Mouse (Mus musculus) gastrocnemius, adult 2 months (tissue): ENCODE data around the gene Lcn10. TPM values are rescaled to one million over a fixed set of nuclear protein-coding genes. Genes with fewer than 3 reads are reported as not detected.
A peak's percentile ranks its signal among the peaks of the same experiment; 100 is the strongest.

Experiments used
- DNase-seq: peaks from one replicate; pipeline ENCODE4 v3.0.0; 2022
- H3K27ac ChIP-seq: fragments of 200-600 bp; 2 replicates; pipeline ENCODE4 v1.8.1; 2022; ENCODE audit warnings: mild to moderate bottlenecking
- H3K4me3 ChIP-seq: fragments of 200-600 bp; 2 replicates; pipeline ENCODE4 v1.8.1; 2022; ENCODE audit warnings: mild to moderate bottlenecking, moderate library complexity
- CTCF ChIP-seq: fragments of 200-600 bp; IDR thresholded peaks from 2 replicates; pipeline ENCODE4 v1.8.1; 2022; ENCODE audit warnings: antibody characterized with exemption, mild to moderate bottlenecking, moderate library complexity
- intact Hi-C: fragments of 180-260 bp; cut with DNase I; formaldehyde crosslinking; loops from one replicate; pipeline ENCODE4 v1.15.1; 2025
- long read RNA-seq, 2 experiments: library from polyadenylated mRNA; stranded (forward); transcript quantifications; one replicate each; pipeline ENCODE4 v2.0.0; 2021
- total RNA-seq, 2 experiments: library from RNA; stranded (reverse); gene quantifications; 2 replicates each; pipeline ENCODE4 v1.2.3; 2021

Lcn10 gene
- not detected for total RNA-seq
- long read RNA-seq, experiment 1 = 0 reads
- long read RNA-seq, experiment 2 = 0 reads

DNA sequence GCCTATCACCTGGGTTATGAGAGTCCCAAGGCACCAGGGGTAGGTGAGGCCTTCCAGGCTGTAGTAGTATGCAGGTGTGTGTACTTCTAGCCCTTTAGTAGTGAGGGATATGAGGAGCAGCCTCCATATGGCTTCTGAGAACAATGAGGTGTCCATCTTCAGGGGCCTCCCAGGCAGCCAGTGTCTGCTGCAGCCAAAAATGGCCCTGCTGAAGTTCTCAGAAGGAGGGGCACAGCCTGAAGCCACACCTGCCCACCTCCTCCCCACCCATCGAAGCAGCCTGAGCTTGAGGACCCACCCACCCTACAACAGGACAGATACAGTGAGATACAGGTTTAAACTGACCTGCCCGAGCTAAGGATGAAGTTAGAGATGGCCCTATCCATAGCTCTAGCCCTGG is at the start of gene Lcn10:
Gene Lcn10 (plus strand): TSS at position 301 of the 400 bp plus-strand sequence.
- H3K27ac ChIP-seq = no peak within 1 kb of the TSS
- intact Hi-C loops = no loop called here
- DNase-seq = no peak
- no peak for TF ChIP-seq CTCF
- no peak within 1 kb of the TSS for H3K4me3 ChIP-seq

DNA sequence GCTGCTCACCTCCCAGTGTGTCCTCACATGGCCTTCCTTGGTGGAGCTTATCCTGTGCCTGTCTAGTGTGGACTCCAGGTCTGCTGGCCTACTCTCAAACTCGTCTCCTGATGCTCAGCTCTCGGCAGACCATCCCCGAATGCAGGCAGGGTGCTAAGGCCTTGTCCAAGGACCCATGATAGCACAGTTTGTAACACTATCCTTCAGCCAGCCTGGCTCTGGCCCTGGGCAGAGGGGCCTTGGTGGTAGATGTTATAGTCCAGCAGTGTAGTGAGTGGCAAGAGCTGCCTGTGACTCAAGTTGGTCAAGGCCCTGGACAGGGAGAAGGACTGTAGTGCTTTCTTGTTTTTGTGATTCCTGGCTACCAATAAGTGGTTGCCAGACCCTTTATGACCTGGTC is 48.9 kb upstream of the Lcn10 start:
- no peak for TF ChIP-seq CTCF
- Histone ChIP-seq H3K27ac (no peak overlapping the region), H3K4me3 (no peak overlapping the region)
- intact Hi-C loops = no loop called here
- DNase-seq = no peak

DNA sequence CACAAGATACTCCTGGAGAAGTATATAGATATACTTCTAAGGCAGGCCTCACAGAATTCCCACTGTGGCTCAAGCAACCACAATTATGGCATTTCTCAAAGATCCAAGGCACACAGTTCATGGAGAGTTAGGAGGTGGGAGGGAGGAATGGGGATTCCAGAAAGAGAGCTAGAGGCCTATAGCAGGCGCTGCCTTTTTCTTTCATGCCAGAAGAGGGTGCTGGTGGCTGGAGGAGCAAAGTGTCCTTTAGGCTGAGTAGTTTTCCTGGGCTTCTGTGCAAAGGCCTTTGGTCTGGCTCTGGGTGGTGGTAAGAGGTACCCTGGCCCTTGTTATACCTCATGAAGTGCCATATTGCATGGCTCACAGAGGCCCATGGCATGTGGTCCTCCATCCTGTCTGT is 48.5 kb upstream of the Lcn10 start:
- Histone ChIP-seq H3K27ac (no peak overlapping the region), H3K4me3 (no peak overlapping the region)
- DNase-seq = no peak
- peak; percentile 57 for TF ChIP-seq CTCF
- intact Hi-C loops = no loop called here

DNA sequence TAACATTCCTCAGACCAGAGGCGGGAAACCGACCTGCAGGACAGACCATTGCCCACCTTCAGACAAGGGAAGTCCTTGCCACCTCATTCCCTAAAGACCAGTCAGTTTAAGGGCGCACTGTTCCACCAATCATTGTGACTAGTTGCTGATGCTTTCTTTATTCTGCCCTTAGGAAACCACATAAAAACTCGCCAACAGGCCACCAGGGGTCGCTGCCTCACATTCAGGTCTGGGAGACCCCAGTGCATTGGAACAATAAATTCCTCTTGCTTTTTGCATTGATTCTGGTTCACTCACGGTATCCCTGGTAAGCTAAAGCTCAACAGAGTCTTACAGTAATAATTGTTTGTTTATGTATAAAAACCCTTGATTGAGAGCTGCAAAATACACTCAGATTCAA is 42.6 kb upstream of the Lcn10 start:
- Histone ChIP-seq H3K4me3 (no peak overlapping the region), H3K27ac (no peak overlapping the region)
- peak; percentile 56 for DNase-seq
- intact Hi-C loops = no loop called here
- peak; percentile 67 for TF ChIP-seq CTCF

DNA sequence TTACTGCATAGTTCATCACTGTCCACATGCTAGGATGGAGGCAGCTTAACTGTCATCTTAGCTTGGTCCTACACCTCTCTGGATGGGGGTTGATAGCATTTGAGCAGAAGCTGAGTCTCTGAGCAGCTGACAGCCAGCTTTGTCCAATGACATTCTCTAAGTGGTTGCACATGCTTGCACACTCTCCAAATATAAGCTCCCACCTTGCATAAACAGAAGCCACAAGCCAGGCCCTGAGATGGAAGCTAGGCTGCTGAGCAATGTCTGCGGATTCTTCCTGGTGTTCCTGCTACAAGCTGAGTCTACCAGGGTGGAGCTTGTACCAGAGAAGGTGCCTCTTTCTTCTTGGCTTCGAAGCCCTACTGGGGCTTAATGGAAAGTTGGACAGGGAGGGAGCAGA is 29.6 kb upstream of the Lcn10 start, which contains the start of gene Lcn8:
Gene Lcn8 (plus strand): TSS at position 219 of the 400 bp plus-strand sequence.
- intact Hi-C loops = no loop called here
- no peak within 1 kb of the TSS for H3K27ac ChIP-seq
- no peak for DNase-seq
- H3K4me3 ChIP-seq = no peak within 1 kb of the TSS
- TF ChIP-seq CTCF = no peak

DNA sequence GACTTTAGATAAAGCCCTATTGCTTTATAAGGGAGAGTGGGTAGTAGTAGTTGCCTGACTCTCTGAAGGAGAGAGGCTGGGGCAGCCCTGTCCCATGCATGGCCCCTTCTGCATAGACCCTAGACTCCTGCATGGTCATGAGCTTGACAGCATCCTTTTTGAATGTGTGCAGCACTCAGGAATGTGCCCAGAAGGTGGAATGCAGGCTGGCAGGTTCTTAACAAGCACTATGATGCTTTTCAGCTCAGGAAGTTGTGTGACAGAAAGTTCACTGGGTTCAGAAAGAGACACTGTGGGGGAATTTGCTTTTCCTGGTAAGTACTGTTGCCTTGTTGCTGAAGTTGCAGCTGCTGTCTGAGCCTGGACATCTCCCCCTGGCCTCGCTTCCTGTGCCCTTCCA is 28.0 kb upstream of the Lcn10 start:
- TF ChIP-seq CTCF = no peak
- intact Hi-C loops = no loop called here
- DNase-seq = peak; percentile 47
- no peak overlapping the region for H3K4me3 ChIP-seq
- no peak overlapping the region for H3K27ac ChIP-seq

DNA sequence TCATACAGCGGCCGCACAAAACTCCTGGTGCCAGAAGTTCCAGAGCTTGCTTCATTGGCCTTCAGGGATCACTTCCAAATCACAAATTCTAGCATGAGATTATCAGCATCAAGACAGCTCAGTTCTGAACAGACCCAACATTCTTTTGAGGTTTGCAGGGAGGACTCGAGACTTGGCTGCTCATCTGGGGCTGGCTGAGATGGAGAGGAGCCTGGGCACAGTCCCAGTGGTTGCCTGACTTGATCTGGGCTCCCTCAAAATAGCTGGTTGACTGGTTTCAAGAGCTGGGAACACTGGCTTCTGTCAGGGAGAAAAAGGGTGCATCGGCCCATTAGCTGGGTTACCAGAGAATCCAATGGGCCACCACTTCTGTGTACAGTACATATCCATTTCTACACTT is 25.8 kb upstream of the Lcn10 start:
- intact Hi-C loops = loop anchor here (5.0 kb wide), 1 partner anchor 51 kb away; the partner anchor contains the start of gene Bmyc
- Histone ChIP-seq H3K27ac (peak overlapping the region; percentile 59), H3K4me3 (no peak overlapping the region)
- DNase-seq = peak; percentile 72
- TF ChIP-seq CTCF = no peak

DNA sequence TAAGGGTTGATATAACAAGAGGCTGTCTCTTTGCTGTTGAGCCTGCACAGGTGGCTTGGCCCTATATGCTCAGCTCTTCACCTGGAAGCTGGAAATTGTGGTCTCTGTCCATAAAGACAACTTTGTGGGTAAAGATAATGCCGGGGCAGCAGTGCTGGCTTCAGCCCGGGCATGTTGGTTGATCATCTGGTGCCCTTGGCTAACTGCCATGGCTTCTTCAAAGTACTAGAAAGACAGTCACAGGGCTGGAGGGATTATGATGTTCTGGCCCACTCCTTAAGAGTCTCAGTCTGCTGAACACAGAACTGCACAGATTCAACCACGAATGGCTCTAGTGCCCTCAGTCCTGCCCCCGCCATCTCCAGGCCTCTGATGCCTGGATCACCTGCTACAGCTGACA is 25.3 kb upstream of the Lcn10 start:
- no peak for DNase-seq
- TF ChIP-seq CTCF = no peak
- intact Hi-C loops = loop anchor here (5.0 kb wide), 1 partner anchor 50 kb away; the partner anchor contains the start of gene Bmyc
- H3K4me3 ChIP-seq = no peak overlapping the region
- peak overlapping the region; percentile 59 for H3K27ac ChIP-seq

DNA sequence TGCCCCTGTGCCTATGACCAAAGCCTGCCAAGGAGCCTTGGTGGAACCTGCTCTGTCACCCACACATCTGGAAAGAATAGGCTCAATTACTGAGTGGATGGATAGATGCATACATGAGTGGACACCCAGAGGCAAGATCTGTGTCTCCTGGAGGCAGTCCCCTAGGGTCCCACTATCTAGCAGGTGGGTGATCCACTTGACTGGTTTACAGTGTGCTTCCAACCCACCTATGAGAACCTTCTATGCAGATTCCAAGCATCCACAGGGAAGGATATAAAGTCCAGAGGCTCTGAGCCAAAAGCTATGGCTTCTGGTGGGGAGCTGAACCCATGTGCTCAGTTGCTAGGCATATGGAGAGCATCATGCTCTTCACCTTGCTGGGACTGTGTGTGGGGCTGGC is 24.9 kb upstream of the Lcn10 start, which contains the start of gene Lcn5:
Gene Lcn5 (plus strand): TSS at position 301 of the 400 bp plus-strand sequence.
- Histone ChIP-seq H3K4me3 (no peak within 1 kb of the TSS), H3K27ac (peak within 1 kb of the TSS; percentile 59)
- TF ChIP-seq CTCF = no peak
- no peak for DNase-seq
- intact Hi-C loops = loop anchor here (5.0 kb wide), 1 partner anchor 50 kb away; the partner anchor contains the start of gene Bmyc

DNA sequence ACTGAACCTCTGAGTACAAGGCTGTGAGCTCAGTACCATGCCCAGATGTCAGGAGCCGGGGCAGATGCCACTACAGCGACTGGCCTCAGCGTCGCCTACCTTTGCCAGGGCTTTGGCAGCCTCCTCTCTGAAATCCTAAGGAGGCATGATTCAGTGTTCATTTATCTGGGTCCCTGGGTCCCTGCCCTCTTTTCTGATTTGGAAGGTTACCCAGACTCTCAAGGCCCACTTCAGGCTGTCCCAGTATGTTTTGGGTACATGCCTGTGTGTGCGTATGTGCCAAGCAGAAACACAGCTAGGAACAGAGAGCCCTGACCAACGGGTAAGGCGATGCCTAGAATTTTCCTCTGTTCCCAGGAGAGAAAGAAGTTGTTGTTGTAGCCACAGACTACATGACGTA is 22.2 kb upstream of the Lcn10 start:
- Histone ChIP-seq H3K4me3 (no peak overlapping the region), H3K27ac (no peak overlapping the region)
- DNase-seq = no peak
- no peak for TF ChIP-seq CTCF
- intact Hi-C loops = no loop called here

DNA sequence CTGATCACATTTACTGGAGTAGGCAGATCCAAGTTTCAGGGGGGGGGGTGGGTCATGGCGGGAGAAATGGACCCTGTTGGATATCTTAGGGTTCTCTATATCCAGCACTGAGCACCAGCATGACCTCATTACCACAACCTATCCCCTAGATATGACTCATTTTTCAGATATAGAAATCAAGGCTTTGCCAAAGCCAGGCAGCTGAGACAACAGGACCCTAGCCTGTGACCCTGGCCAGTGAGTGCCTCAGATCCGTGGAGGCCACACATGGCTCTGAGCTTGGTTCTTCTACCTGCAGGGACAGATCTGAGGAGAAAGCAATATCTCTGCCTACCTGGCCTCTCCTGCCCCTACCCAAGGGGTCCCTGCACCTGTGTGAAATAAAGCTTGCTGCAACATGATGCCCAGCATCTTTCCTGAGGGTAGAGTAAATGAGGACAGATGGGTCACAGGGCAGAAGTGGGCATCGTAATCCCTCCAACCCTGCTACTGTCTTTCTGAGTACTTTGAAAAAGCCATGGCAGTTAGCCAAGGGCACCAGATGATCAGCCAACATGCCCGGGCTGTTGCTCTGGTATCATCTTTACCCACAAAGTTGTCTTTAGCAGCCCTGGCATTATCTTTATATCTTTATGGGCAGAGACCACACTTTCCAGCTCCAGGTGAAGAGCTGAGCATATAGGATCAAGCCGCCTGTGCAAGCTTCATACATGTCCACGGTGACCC is 21.1 kb upstream of the Lcn10 start:
- intact Hi-C loops = no loop called here
- DNase-seq = no peak
- Histone ChIP-seq H3K4me3 (no peak overlapping the region), H3K27ac (no peak overlapping the region)
- TF ChIP-seq CTCF = no peak

DNA sequence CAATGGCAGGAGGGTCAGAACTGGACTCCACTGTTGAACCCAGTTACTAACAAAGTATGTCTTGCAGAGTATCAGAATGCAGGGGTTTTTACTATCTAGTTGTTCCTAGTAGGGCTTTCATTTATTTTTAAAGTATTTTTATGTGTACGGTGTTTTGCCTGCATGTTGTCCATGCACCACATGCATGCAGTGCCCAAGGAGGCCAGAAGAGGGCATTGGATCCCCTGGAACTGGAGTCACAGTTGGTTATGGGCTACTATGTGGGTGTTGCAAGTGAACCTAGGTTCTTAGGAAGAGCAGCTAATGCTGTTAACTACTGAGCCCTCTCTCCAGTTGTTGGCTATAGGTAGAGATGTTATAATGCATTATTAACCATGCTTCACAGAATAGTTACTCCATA is 19.0 kb upstream of the Lcn10 start:
- intact Hi-C loops = no loop called here

DNA sequence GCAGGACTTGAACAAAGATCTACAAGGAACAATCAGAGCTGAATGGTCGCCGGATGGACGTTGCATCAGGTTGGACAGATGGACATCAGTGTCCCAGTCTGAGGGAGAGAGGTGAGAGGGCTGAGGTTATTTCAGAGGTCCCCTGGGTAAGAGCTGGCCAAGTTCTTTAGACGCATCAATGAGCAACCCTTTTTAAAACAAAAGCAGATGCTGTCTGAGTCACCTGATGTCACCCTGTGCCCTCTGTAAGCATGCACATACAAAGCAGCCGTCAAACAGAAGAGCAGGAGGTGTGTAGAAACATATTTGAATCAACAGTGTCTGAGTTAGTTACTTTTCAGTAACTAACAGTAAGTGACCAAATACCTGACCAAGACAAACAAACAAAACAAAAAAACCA is 18.4 kb upstream of the Lcn10 start:
- H3K4me3 ChIP-seq = no peak overlapping the region
- no peak overlapping the region for H3K27ac ChIP-seq
- no peak for DNase-seq
- intact Hi-C loops = no loop called here
- TF ChIP-seq CTCF = no peak

More for the DNA sequence above, 19.0 kb upstream of the Lcn10 start:
- Histone ChIP-seq H3K4me3 (no peak overlapping the region), H3K27ac (no peak overlapping the region)
- DNase-seq = peak; percentile 61
- peak; percentile 68 for TF ChIP-seq CTCF

DNA sequence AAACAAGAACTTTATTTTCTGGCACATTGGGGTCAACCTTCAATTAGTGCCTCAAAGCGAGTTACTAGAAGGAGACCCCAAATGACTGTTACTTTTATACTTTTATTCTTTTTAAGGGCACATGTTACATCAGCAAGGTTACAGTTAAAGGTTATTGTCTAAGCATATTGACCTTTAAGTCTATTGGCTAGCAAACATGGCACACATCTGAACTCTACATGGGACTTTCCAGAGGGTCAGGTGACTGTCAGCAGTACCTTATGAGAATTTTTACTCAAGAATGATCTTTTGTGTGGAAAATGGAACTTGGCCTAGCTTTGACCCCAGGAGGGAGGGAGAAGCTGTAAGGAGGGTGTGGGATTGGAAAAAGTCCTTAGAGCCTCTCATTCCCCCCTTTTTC is 16.0 kb upstream of the Lcn10 start:
- Histone ChIP-seq H3K4me3 (no peak overlapping the region), H3K27ac (no peak overlapping the region)
- intact Hi-C loops = no loop called here
- no peak for TF ChIP-seq CTCF
- no peak for DNase-seq
